Mouse (Mus musculus): ENCODE measurements around the gene Lpcat2b.

DNA sequence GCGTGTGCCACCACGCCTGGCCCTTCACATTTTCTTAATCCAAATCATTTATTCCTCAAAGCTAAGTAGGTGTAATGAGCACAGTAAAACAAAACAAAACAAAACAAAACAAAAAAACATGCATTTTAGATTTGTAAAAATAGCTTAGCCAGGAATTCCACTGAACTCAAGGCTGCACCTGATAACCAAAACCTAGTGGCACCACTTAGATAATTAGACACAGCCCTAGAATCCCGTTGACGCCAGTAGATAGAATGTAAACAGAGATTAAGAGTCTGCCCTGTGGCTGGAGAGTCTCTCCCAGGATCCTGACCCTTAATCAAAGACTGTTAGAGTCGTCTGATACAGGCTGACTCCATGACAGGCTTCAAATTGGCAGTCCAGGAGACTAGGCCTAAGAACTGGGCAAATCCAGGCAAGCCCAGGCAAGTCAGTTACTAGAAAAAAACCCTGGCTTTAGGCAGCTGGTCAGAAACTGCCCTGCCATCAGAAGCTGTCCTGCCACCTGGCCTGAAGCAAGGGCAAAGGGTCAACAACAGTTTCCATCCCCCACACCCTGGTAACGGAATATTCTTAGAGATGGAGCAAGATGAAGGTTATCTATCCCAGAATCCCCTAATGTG lies 5.3 kb downstream of the Lpcat2b start:
- TF ChIP-seq POLR2A (IDR thresholded peaks at IDR 0.05; ENCODE audit: low read depth, low read length): no peak
- TF ChIP-seq CTCF (IDR thresholded peaks at IDR 0.05; ENCODE audit: borderline replicate concordance, insufficient read depth, low read length): no peak
